In genomic region chr1:193085541-193086020, GRCm38 (mm10) we compare ENCODE assay signal across 31 mouse cellular contexts. TPM values are rescaled to one million over a fixed set of nuclear protein-coding genes. Genes with fewer than 3 reads are reported as not detected.
DNase-seq lines count a peak whose midpoint lies in the region; ATAC-seq and TF ChIP-seq lines count a peak whose summit lies in the region.
"Had no signal": no experiment of that assay in that cellular context is flagged by ENCODE, and none has a peak within 500 bp of the region (broad histone marks: within the 10 kb centered on the region; RNA-seq: fewer than 3 reads in every experiment).

No protein-coding gene starts in this region.

- WGBS in heart, embryonic 11.5 days (ENCODE audit: insufficient replicate concordance) = 74% methylated on average over 5 of the region's 5 CpGs

- no peaks in the 10 kb centered on the region for H3K9me3 ChIP-seq in heart, embryonic 11.5 days (replicated peaks; ENCODE audit: control insufficient read depth, low read length)
- H3K9me3 ChIP-seq: embryonic facial prominence, embryonic 13.5 days; forebrain, embryonic 10.5 days; forebrain, embryonic 15.5 days; hindbrain, embryonic 13.5 days; limb, embryonic 12.5 days; liver, embryonic 15.5 days; lung, embryonic 15.5 days had no signal

- H3K4me1 ChIP-seq in heart, embryonic 11.5 days (ENCODE audit: control insufficient read depth, insufficient read depth, low read length) = no peaks in the 10 kb centered on the region
- H3K4me1 ChIP-seq: liver, embryonic 15.5 days had no signal

- no peak overlapping the region for H3ac ChIP-seq in myocyte (ENCODE audit: control insufficient read depth, insufficient read length)

- no peaks in the 10 kb centered on the region; the same call in 1 of the 2 replicates for H3K27me3 ChIP-seq in heart, embryonic 11.5 days (ENCODE audit: control insufficient read depth, insufficient read depth, low read length)
- H3K27me3 ChIP-seq in myocyte (ENCODE audit: control insufficient read depth, insufficient read depth, insufficient read length) = peaks cover 15% of the 10 kb centered on the region
- H3K27me3 ChIP-seq: embryonic facial prominence, embryonic 13.5 days; forebrain, embryonic 15.5 days; hindbrain, embryonic 13.5 days; limb, embryonic 12.5 days; liver, embryonic 15.5 days had no signal

- no peak for ATAC-seq in heart, embryonic 11.5 days (replicated peaks; ENCODE audit: insufficient number of reproducible peaks, low FRiP score, low TSS enrichment)
- ATAC-seq: activated CD4-positive, CD25-positive, alpha-beta regulatory T cell, adult 4 months; forebrain, embryonic 15.5 days; intestine, embryonic 16.5 days had no signal

- H3K4me3 ChIP-seq in heart, embryonic 11.5 days (ENCODE audit: low read depth, low read length) = no peak overlapping the region
- no peak overlapping the region for H3K4me3 ChIP-seq in myocyte
- H3K4me3 ChIP-seq: embryonic facial prominence, embryonic 13.5 days; forebrain, embryonic 10.5 days; forebrain, embryonic 15.5 days; hindbrain, embryonic 13.5 days; limb, embryonic 12.5 days; liver, embryonic 15.5 days; lung, embryonic 15.5 days had no signal

- no peak overlapping the region for H3K9ac ChIP-seq in heart, embryonic 11.5 days (ENCODE audit: low read depth, low read length)
- H3K9ac ChIP-seq: embryonic facial prominence, embryonic 13.5 days; forebrain, embryonic 15.5 days; hindbrain, embryonic 13.5 days; limb, embryonic 12.5 days; liver, embryonic 15.5 days; lung, embryonic 15.5 days had no signal

- peak; percentile 92 for DNase-seq in heart, adult 11 months
- DNase-seq in MN1 (ENCODE audit: low spot score) (peak; percentile 14), adipocyte (ENCODE audit: low spot score) (peak; percentile 17)
- DNase-seq in thymus, postnatal 10 days (ENCODE audit: low spot score in 2 of 2) = no peak
- no peak for DNase-seq in adrenal gland, postnatal 10 days
- DNase-seq: adrenal gland, adult 8-10 months; B cell, adult 2 months; cerebellum, adult 11-12 months; cerebellum, adult 9-11 months; heart, postnatal 4 days; kidney, adult 8-10 months; kidney, postnatal 10 days; layer of hippocampus, postnatal 36 days; retina, postnatal 1 day; right cerebral cortex, postnatal 25 days; spleen, adult 18-20 months; thymus, postnatal 25 days had no signal

- H3K4me2 ChIP-seq in heart, embryonic 11.5 days = no peak overlapping the region
- H3K4me2 ChIP-seq in myocyte (ENCODE audit: low read depth) = peak overlapping the region; percentile 34
- H3K4me2 ChIP-seq: embryonic facial prominence, embryonic 13.5 days; forebrain, embryonic 15.5 days; hindbrain, embryonic 13.5 days; limb, embryonic 12.5 days; liver, embryonic 15.5 days; lung, embryonic 15.5 days; midbrain, embryonic 11.5 days had no signal

- TF ChIP-seq POLR2A in myocyte (IDR thresholded peaks at IDR 0.05; ENCODE audit: insufficient read length, low read depth) = no peak

- H3K36me3 ChIP-seq in heart, embryonic 11.5 days (ENCODE audit: control insufficient read depth, insufficient read depth, low read length) = no peaks in the 10 kb centered on the region
- no peaks in the 10 kb centered on the region for H3K36me3 ChIP-seq in myocyte (ENCODE audit: control insufficient read depth, insufficient read depth)
- H3K36me3 ChIP-seq: embryonic facial prominence, embryonic 13.5 days; forebrain, embryonic 10.5 days; forebrain, embryonic 15.5 days; hindbrain, embryonic 13.5 days; limb, embryonic 12.5 days; liver, embryonic 15.5 days; lung, embryonic 15.5 days had no signal

- H3K27ac ChIP-seq in heart, embryonic 11.5 days (ENCODE audit: low read depth, low read length) = no peak overlapping the region
- H3K27ac ChIP-seq: embryonic facial prominence, embryonic 13.5 days; forebrain, embryonic 10.5 days; forebrain, embryonic 15.5 days; hindbrain, embryonic 13.5 days; liver, embryonic 15.5 days; lung, embryonic 15.5 days had no signal

- H3K79me2 ChIP-seq in myocyte (ENCODE audit: control insufficient read depth, insufficient read depth) = no peaks in the 10 kb centered on the region

TF ChIP-seq in myocyte, 11 proteins besides CTCF, POLR2A, EP300 and RAD21:
- TF ChIP-seq REST (IDR thresholded peaks at IDR 0.05; ENCODE audit: insufficient read depth, insufficient read length) (no peak), SRF (IDR thresholded peaks at IDR 0.05; ENCODE audit: control insufficient read depth, insufficient read length, low read depth) (no peak), USF1 (IDR thresholded peaks at IDR 0.05; ENCODE audit: low read depth) (no peak), TCF12 (IDR thresholded peaks at IDR 0.05; ENCODE audit: insufficient read depth, poor library complexity, severe bottlenecking) (no peak), TCF3 (IDR thresholded peaks at IDR 0.05; ENCODE audit: insufficient read length, low read depth) (no peak), MYOG (IDR thresholded peaks at IDR 0.05; ENCODE audit: control insufficient read depth in 1 of 3, insufficient read depth in 1 of 3, insufficient read length in 2 of 3, low read depth in 2 of 3) (peak in 1 of 3 experiments; percentile 23)

RNA-seq across cellular contexts. Expression of gene Diexf, which starts 44.5 kb away (rescaled TPM):
- polyA plus RNA-seq in heart, embryonic 11.5 days (2014; fragmentation: Nextera tagmentation; extraction: Ambion mirVana) = 5.6 and 6.9 TPM in 2 replicates
- polyA plus RNA-seq in myocyte (2012; fragmentation: generic; extraction: Trizol) = 13.3 TPM
- 10 to 100 TPM; 14.8 to 16.6 TPM for total RNA-seq in adrenal gland, postnatal 10 days (2021)

RNA-seq across cellular contexts. Expression of gene Syt14, which starts 50.0 kb away (rescaled TPM):
- polyA plus RNA-seq in heart, embryonic 11.5 days (2014; fragmentation: Nextera tagmentation; extraction: Ambion mirVana) = 2.3 and 2.4 TPM in 2 replicates
- not detected for polyA plus RNA-seq in myocyte (2012; fragmentation: generic; extraction: Trizol)
- 1 to 10 TPM; 4.6 to 5.7 TPM for total RNA-seq in adrenal gland, postnatal 10 days (2021)
- total RNA-seq: megakaryocyte, adult 5-6 weeks had no signal
- polyA plus RNA-seq: liver, adult 2 months had no signal

Comparison
In these comparisons a context has a peak if more than half of its experiments do, and no peak if none do; other contexts are left out.
1. DNase-seq: peak in heart, adult 11 months (single experiment), MN1 (single experiment) and adipocyte (single experiment); none in thymus, postnatal 10 days (0 of 2) and adrenal gland, postnatal 10 days (single experiment).